Mouse (Mus musculus): ENCODE measurements around the gene Tnnc2. TPM values are rescaled to one million over a fixed set of nuclear protein-coding genes. Genes with fewer than 3 reads are reported as not detected.
"Not testable (repeated sequence)": the region's sequence is repeated elsewhere in the genome, so short reads cannot be mapped to it uniquely, and the experiment has no call there.

Gene Tnnc2
- total RNA-seq (2021), result 10 to 100 TPM in 1 of 2 experiments, not detected in 1; 10.8 TPM

DNA sequence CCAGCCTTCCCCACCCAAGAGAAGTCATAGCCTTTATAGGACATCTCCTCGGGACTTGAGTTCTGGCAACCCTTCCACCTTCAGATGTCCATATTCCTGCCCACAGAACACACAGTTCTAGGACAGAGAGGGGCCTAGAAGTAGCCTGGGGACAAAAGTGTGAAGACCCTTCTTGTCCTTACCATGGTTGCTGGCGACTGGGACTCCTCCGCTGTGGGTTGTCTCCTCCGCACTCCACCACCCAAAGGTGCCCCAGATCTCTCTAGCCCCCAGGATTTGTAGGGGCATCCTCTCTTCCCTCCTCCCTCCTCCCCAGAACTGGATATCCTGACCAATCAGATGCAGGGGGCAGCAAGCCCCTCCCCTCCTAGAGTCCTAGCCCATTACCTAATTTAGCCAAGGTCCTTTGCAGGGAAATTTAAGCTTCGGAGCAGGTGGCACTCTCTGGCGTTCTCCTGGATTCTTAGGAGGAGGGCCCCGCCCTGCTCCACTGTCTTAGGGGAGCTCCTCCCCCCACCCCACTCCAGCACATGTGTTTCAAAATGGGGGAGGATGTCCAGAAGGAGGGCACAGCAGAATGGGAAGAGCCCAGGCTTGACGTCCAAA is at the start of gene Tnnc2:
TSS of gene Tnnc2 (minus strand) at position 487 of the 606 bp plus-strand sequence.
- no peak for DNase-seq

DNA sequence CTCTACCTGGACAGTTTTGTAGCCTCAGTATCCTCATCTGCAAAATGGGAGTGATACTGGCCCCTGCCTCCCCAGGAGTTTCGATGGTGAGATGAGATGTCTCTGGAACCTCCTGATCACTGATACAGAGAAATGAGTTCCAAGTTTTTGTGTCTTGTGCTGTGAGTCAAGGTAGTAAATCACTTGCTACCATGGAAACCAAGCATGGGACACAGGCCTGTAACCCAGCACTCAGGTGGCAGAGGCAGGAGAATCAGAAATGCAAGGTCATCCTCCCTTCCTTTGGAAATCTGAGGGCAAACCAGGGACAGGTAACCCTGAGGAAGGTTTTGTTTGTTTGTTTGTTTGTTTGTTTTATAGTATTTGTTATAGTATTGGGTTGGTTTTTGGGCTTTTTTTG is 49.3 kb upstream of the Tnnc2 start:
- DNase-seq, result no peak

DNA sequence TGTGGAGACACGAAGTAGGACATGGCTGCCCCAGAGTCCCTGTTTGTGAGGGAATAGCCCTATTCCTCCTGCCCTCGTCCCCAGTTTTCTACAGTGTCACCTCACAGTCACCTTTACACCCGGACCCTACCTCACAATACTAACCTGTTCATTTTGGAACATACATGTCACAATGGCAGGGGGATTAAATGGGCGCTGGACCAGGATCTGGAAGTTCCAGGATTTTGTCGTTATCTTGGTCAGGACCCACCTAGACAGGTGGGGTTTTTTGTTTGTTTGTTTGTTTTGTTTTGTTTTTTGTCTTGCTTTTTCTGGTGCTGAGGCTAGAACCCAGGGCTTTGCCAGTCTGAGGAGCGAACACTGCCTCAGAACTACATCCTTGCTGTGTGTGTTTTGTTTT is 48.7 kb upstream of the Tnnc2 start, which contains the start of gene Spata25:
TSS of gene Spata25 (minus strand) at position 101 of the 400 bp plus-strand sequence.
- no peak for DNase-seq

DNA sequence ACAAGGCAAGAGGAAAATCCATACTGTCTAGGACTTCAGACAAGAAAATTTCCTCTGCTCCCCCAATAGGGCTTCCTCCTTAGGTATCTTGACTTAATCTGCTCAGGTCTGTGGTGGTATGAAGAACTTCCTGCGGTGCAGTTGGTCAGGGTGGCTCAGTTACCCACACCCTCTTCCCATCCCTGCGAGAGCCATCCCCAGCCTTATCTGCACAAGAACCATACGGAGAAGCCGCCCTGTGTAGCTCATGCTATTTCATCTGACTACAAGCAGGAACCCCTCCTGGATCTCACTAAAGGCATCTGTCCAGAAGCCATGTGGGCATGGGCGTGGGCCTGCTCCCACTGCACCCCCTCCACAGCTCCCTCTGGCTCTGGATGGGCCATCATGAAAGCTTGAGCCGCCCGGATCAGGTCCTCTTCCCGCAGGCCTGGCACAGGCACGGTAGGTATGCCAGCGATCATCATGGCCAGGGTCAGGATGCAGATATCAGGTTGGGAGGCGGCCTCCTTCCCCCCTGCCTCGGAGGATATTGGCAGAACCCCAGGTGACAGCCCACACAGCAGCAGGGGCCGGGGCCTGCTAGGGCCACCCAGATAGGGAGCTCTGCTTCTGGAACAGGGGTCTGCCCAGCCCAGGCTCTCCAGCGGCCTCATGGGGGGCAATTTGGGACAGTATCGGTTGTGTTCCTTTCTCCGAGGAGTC is 47.5 kb upstream of the Tnnc2 start:
- DNase-seq, result no peak

DNA sequence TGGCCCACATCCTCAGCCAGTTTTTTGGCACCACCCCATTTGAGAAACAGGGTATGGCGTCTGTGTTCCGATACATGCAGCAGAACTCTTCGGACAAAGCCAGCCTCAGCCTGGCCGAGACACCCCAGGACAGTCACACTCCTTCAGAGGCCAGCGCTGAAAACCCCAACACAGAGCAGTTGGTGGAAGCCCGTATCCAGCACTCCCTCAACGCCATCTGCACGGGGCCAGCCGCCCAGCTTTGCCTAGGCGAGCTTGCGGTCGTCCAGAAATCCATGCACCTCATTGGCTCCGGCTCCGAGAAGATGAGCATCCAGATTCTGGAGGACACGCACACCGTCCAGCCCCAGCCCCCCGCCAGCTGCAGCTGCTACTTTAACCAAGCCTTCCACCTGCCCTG is 45.8 kb upstream of the Tnnc2 start:
- no peak for DNase-seq

DNA sequence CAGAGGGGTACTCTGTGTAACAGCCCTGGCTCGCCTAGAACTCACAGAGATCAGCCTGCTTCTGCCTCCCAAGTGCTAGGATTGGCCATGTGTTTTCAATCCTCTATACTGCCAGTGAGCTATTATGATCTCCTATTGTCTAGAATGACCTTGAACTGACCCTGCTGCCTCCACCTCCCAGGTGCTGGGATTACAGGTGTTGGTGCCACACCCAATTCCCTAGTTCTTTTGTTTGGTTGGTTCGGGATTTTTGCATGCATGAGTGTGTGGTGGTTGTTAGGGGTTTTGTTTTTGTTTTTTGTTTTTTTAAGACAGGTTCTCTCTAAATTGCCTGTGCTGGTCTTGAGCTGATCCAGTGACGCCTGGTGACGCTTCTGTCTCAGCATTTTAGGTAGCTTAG is 44.2 kb upstream of the Tnnc2 start:
- no peak for DNase-seq

DNA sequence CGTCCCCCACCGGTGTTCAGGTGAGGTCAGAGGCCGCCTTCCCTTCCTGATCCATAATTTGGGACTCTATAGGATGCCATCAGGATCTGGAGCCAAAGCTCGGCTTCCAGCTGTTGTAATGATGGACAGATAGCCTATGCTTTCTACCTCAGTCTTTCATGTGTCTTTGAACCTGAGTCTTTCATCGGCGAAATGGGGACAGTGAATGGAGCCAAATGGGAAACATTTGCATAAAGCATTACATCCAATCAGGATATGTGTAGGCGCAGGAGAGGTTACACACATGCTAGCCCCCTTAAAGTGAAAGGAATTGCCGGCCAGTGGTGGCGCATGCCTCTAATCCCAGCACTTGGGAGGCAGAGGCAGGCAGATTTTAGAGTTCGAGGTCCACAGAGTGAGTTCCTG is 43.4 kb upstream of the Tnnc2 start:
- peak; percentile 40 for DNase-seq

DNA sequence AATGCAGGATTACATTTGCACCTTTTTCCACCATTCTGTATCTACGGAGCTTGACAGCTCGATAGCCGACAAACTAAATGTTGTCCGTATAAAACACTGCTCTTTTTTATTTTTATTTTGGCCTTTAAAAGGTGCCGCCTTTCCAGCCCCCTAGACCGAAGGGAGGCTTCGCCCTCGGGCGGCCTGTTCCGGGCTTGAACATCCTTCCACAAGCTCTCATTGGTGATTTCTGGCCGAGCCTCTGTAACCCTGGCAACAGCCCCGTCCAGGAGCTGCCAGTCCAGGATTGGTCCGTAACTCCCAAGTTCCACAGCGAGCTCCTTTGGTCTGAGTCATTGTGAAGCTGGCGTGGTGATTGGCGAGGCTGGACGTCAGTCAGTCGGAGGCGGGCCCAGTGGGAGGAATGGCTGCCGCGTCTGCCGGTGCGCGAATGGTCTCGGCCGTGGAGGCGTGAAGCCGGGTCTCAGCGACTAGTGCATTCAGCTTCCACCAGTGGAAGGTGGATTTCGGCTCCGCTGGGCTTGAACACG is 42.9 kb upstream of the Tnnc2 start, which contains the start of gene Zswim1:
TSS of gene Zswim1 (plus strand) at position 51 of the 530 bp plus-strand sequence.
- peak; percentile 100 for DNase-seq

DNA sequence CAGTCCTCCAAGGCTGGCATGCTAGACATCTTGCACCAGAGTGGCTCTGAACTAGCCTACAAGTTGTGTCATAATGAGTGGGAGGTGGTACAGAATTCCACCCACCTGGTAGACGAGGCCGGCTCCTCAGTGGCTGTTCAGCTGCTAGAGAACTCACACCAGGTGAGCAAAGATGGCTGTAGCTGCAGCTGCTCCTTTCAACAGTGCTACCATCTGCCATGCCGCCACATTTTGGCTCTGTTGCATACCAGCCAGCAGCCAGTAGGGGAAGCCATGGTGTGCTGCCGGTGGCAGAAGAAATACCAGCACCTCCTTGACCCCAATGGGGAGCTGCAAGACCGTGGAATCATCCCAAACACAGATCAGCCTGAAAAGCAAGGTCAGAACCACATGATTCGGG is 41.3 kb upstream of the Tnnc2 start:
- DNase-seq, result no peak

DNA sequence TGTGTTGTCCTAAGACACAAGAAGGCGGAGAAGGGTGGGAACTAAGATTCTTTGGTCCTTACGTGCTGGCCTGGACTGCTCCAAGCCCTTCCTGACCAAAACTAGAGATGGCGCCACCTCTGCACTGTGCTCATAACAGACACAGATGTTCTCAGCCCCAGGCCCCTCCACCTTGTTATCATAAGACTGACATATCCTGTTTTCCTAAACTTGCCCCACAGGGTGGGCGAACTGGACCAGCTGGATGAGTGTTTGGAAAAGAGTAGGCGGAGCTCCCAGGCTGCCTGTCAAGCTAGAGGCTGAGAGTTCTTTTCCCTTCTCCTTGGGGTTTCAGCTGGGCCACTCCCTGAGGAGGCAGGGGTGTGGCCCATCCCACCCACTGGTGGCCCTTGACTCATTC is 37.9 kb upstream of the Tnnc2 start:
- no peak for DNase-seq

DNA sequence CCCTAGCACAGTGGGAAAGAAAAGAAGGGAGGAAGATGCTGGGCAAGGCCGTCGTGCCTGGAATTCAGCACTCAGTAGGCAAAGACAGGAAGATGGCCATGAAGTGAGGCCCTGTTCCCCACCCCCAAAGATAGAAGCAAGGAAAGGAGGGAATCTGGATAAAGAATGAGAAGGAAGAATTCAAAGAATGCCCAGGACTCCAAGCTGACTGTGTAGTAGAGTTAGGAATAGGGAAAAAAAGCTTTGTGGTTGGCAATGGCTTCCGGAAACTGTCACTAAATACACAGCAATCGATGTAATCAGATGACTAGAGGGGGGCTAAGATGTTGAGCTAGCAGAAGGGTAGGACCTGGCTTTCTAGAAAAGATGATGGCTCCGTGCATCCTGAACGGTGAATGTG is 37.4 kb upstream of the Tnnc2 start:
- DNase-seq, result no peak

DNA sequence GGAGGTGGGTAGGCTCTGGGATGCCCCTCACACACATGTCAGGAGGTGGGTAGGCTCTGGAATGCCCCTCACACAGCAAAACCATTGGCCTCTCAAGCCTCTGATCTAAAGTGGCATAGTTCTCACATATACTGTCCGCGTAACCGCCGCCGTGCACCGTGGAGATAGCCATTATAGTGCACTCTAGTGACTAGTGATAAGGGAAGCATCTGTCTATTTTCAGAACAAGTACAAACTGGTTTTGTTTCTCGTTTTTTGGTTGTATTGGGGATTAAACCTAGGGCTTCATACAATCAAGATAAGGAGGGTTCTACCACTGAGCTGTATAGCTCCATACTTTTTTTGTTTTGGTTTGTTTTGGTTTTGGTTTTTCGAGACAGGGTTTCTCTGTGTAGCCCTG is 36.1 kb upstream of the Tnnc2 start:
- DNase-seq, result no peak

DNA sequence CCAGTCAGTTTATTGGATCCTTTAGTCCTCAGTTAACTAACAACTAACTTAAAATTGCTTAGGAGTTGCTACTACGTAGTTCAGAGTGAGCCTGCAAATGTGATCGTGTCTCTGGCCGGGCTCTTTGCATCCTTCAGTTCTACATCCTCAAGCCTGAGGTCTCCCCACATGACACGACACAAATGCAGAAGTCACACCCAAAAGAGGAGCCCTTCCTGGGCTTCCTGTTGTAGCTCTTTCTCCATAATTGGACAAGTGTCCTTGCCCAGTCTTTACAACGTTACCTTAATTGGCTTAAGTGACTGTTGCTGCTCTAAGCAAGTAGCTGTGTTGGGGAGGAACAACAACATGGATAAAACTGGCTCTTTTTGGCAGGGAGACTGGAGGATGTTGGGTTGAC is 35.6 kb upstream of the Tnnc2 start:
- DNase-seq, result no peak

DNA sequence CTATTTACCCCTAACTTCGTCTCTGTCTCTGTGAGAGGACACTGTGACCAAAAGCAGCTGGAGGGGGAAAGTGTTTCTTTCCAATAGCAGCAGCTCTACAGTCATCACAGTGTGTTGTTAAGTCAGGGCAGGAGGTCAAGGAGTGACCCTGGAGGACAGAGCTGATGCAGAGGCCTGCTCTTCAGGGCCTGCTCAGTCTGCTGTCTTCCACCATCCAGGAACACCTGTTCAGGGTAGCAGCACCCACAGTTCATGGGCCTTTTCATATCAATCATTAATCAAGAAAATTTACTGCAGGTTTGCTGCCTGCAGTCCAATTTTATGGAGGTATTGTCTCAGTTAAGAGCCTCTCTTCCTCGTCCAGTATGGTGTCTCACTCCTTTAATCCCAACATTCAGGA is 33.8 kb upstream of the Tnnc2 start:
- DNase-seq, result no peak

DNA sequence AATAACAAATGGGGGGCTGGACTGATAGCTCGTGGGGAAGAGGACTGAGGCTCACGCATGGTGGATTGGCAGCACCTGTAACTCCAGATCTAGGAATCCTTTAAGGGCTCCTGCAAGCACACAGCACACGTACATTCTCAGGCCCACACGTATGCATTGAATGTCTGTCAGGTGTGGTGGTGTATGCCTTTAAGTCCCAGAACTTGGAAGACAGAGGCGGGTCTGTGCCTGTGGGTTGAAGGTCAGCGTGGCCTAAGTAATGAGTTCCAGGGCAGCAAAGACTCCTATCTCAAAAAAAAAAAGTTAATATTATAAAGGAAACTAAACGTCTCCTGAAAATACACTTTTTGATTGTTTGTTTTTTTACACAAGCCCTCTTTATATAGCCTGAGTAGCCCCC is 26.8 kb upstream of the Tnnc2 start:
- DNase-seq, result no peak

DNA sequence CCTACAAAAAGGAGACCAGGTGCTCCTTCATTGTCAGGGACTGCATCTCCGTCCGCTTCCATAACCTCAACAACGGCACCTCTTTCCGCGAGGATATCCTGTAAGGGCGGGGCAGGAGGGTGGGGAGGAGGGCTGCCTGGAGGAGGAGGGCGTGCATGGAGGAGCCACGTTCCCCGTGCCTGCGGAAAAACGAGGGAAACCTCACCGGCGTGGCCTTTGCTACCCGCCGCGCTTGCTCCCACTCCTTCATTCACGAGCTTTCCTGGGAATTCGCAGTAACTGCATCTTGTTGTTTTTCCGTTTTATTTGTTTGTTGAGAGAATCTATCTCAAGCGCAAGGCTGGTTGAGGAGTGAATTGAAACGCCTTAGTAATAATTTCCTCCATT is 25.6 kb upstream of the Tnnc2 start:
- DNase-seq, result no peak

DNA sequence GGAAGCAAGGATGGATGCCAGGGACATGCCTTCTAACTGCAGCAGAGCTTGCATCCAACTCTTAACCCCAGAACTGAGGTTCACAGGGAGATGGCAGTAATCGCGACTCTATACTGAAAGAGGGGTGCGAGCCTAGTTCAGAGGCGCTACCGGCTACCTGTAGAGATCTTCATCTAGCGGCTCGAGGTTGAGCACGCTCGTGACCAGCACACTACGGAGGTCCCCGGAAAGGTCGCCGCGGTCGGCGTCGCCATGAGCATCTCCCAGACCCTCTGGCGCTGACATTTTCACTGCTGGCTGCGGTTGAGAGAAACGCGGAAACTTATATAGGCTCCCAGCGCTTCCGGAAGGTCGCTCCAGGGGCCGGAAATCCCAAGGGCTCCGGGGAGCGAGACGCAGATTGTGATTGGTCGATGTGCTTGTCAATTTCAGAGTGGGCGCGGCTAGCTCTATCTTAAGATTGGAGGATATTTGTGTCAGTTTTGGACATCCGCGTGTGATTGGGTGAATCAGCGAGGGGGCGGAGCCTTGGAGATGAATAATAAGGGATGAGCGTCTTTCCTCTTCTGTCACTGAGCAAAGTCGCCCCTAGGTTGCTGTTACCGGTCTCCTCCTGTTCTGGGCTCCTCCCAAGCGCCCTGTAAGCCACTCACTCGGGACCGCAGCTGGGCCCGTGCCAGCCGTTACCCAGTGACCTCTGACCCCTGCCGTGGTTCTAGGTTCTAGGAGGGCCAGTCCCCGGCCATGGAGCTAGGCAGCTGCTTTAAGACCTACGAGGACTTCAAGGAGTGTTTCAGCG is 25.0 kb upstream of the Tnnc2 start, which contains the start of the genes Acot8 and Zswim3:
TSS of gene Acot8 (minus strand) at position 350 of the 799 bp plus-strand sequence.
TSS of gene Zswim3 (plus strand) at position 566 of the 799 bp plus-strand sequence.
- peak; percentile 99 for DNase-seq

DNA sequence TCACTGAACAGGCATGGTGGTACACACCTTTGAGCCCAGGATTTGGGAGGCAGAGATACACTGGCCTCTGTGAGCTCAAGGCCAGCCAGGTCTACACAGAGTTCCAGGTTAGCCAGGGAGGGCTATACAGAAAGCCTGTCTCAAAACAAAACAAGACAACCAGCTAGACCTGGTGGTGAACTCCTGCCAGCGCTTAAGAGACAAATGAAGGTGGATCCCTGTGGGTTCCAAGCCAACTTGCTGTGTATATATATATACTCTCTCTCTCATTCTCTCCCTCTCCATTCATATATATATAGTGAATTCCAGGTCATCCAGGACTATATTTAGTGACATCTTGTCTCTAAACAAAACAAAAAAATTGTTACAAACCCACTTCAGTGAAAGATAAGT is 24.1 kb upstream of the Tnnc2 start:
- no peak for DNase-seq

DNA sequence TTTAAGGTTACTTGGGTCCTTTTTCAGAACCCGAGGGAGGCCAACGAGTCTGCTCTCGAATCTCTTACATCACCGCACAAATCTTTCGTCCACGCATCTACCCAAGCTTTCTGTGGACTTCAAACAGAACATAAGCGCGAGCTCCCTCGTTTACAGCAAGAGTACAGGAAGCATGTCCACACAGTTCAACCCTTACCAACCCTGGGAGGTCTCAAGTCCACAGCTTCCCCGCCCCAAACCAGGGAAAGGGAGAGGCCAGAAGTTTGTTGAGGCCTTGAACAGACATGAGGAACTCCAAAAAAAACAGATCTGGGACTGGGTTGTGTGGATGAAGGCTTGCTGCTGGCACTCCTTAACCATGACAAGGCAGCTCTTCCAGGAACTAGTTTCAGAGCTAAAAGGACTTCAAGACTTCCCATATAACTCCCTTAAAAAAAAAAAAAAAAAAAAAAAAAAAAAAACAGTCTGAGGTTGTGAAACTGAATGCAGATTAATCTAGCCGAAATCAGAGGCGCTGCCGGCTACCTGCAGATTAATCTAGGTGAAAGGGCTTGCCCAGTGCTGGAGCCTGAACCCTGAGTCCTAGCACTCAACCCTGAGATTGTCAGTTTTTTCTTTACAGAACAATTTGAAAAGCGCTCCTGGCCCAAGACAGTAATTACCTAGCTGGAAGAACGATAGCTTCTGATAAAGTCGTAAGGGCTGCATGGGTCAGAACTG is 23.6 kb upstream of the Tnnc2 start:
- no peak for DNase-seq

DNA sequence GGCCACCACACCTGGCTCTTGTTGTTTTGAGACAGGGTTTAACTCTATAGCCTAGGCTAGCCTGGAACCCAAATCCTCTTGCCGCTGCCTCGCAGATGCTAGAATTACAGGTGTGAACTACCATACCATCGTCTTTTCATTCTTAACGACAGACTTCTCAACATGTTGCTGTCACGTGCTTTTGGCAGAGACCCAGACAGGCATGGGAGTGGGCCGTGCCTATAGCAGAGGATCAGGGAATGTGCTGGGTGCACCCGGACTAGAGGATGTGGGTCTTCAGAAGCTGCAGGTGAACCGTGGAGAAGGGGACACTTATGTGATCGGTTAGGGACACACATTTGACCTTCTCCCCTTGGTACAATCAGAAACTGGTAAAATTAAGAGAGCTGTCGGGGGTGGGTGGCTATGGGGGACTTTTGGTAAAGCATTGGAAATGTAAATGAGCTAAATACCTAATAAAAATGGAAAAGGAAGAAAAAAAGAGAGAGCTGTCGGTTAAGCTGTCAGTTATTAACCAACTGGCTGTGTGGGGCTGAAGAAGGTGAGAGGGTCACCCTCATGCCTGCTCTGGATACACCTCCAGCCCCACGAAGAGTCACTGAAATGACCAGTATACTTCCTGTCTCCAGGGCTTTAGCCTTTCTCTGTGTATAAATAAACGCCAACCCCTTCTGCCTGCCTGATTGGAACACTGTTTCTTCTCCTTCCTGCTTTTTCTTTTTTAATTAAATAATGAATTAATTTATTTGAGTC is 20.7 kb upstream of the Tnnc2 start:
- no peak for DNase-seq

DNA sequence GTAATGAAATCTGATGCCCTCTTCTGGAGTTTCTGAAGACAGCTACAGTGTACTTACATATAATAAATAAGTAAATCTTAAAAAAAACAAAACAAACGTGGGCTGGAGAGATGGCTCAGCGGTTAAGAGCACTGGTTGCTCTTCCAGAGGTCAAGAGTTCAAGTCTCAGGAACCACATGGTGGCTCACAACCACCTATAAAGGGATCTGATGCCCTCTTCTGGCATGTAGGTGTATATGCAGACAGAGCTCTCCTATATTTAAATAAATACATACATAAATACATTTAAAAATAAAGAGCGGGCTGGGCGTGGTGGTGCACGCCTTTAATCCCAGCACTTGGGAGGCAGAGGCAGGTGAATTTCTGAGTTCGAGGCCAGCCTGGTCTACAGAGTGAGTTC is 18.8 kb upstream of the Tnnc2 start:
- not testable (repeated sequence) for DNase-seq

DNA sequence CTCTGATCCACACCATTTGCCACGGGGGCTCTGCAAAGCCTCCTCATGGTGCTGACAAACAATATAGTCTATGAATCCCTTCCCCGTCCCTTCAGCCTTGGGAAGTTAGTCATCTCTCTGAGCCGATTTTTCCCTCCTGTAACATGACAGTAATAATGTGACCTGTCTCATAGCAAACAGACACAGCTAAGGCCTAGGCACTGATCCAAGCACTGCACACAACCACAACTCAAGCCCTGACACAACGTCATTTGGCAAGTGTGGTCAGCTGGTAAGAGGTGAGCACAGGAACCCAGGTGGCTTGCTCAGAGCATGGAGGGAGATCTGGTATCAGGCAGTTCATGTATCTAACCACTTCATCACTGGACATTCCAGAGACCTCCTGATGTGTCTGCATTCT is 16.1 kb upstream of the Tnnc2 start:
- no peak for DNase-seq
